Mouse (Mus musculus) embryo, embryonic 9.5 days (tissue): ENCODE data around the gene Pex26.
A peak's percentile ranks its signal among the peaks of the same experiment; 100 is the strongest.

Experiments used
- DNase-seq: peaks from one replicate; pipeline ENCODE4 v3.0.0-alpha.2; 2017; ENCODE audit errors: extremely low spot score

Gene Pex26

DNA sequence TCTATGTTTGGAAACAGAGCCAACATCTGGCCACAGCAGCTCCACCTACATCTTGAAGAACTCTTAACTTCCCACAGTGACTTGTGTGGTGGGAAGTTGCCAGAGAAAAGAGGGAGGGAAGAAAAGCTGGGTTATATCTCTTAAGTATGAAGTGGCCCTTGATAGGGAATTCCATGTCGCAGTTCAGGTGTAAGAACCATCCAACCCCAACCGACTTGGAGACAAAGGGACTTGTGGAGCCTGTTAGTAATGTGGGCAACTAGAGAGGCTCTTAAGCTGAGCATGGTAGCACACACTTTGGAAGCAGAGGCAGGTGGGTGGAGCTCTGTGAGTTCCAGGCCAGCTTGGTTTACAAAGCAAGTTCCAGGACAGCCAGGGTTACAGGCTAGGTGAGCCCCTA lies 26.1 kb downstream of the Pex26 start:
- DNase-seq, result no peak

DNA sequence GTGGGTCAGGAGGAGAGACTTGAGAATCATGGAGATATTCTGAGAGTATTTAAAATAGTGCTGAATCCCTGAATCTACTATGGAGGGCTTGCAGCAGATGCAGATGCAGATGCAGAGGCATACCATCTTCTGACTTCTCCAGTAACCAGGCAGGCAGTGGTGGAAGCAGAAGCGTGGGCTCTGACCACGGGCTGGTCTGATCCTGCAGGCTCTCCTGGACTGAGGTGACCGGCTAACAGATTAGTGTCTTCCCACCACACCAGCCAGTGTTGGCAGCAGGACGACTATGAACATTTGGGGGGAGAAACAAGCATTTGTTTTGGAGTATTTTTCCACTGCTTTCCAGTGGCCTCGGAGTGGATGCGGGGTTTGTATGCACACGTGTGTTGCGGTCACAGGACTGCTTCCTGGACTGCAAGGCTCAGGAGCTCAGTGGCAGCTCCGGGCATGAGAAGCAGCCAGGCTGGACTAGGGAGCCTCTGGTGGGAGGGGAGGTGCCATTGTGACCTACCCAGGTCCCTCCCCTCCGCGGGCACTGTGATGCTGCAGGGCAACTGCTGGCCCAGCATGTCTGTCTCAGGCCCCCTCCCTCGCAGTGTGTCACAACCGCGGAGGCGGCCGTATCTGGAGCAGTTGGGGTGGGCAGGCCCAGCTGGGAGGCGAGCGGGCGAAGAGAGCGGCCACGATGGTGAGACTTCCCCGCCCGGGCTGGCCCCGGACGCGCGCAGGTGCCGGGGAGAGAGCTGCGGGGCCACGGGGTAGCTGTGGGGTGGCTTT lies 26.9 kb downstream of the Pex26 start, which contains the start of gene Tuba8:
Gene Tuba8, plus strand, starts transcription at position 548 of the 777 bp plus-strand sequence.
- peak; percentile 49 for DNase-seq

DNA sequence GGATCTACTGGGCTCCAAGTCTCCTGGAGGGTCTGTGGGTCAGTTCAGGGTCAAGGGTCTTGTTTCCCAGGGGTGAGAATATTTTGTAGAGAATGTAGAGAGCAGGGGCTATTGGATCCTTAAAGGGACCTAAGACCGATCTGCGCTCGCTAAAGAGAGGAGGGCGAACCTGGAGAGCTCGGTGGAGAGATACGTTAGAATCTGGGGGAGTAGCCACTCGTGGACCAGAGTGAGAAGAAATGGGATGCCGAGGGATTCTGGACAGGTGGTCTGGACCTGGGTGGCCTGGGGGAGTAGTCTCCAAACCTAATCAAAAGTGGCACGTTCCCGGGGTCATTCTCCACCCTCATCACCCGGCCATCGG lies 27.4 kb downstream of the Pex26 start:
- no peak for DNase-seq

DNA sequence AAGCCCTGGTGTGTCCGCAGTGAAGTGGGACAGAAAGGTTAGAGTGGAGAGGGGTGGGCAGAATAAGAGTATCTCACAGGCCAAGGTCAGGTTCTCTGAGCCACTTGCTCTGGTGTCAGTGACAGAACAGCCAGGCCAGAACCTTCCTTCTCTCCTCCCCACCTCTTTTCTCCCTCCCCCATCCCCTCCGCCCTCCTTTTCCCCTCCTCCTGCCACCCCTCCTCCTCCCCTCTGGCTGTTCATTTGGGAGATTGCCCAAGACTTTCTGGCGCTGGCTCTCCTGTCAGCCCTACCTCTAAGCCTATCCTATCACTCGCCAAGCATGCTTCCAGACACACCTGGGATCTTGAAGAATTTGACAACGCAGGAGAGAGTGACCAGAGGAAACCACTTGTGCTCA lies 28.3 kb downstream of the Pex26 start:
- no peak for DNase-seq

DNA sequence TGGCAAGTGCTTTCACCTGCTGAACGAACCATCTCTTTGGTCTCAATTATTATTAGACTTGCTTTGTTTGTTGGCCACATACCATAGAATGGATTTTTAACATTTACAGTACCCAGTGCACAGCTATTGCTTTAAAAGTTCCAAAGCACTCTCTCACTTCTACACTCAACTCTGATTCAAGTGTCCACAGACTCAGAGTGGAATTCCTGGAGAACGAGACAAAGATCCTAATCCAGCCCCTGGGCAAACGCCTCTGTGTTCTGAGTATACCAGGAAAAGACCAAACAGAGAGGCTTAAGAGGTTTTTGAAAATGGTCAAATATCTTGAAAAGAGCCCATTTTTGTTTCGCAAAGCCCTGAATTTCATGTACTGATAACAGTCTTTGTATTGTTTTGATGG lies 29.5 kb downstream of the Pex26 start:
- DNase-seq, result no peak

DNA sequence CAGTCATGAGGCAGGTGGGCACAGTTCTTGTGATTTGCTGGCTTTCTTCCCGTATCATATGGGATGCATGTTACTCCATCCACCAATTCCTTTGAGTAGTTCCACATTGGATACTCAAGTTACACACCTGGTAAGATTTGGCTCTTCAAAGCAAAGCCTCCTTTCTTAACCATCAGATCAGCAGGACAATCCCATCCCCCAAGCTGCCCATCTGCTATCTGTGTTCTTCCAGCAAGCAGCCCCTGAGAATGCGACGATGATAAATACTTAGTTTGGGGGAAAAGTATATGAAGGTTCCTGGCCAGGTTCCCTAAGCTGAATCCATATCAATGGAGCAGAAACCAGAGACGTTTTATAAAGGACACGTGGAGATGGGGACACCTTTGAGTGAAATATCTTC lies 30.8 kb downstream of the Pex26 start:
- no peak for DNase-seq

DNA sequence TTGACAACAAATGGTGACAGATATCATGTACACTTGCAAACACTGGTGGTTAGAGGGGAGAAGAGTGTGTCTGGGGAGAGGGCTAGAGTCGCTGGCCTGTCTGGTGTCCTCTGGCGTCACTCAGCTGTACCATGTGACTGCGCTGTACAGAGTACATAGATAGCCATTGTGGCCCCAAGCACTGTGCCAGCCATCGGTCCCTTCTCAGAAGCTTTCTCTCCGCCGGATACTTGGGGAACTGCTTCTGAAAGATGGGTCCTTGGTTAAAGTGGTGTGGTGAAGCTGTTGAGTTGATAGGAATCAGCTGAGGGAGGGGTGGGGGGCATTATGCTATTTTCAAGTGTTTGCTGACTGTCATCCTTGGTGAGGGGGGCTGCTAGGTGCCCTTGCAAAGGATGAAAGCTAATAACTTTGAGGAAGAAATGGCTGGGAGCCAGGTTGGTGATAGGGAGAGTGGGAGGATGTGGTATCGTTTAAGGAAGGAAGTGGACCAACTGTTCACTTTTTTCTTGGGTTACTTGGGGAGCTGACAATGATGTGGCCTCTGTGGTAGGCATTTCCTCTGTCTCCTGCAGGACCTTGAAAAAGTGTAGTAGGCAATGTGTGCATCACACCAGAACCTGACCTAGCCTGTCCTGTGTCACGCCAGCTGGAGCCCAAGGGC lies 31.3 kb downstream of the Pex26 start:
- DNase-seq, result no peak

DNA sequence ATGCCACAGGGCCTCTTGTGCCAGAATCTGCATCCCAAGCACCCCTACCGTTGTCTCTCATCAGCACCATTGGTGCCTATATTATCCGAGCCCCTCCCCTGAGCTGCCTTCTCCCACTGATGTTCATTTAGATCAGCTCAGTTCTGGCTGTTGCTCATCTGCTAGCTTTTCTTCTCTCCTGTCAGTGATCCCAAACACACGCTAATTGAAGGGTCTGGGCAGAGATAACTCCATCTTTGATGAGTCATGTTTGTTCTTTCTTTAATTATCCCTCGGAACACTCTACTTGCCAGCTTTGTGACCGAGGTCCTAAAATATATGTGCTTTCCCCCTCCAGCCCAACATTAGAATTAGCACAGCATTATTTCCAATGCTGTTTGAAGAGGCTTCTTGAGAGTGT lies 31.9 kb downstream of the Pex26 start:
- no peak for DNase-seq

DNA sequence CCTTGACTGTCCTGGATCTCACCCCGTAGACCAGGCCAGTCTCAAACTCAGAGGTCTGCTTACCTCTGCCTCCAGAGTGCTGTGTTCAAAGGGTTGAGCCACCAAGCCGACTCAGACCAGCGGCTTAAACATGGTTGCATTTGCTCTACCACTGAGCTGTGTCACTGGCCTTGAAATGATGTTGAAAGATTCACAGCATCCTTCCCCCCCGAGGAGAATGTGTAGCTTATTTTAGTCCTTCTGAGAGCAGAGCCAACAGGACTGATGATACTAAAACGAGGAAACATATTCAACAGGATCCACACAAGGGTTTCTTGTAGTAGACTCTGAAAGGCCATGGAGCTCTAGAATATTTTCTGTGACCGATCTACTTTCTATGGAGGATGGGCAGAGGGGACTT lies 32.4 kb downstream of the Pex26 start:
- no peak for DNase-seq

DNA sequence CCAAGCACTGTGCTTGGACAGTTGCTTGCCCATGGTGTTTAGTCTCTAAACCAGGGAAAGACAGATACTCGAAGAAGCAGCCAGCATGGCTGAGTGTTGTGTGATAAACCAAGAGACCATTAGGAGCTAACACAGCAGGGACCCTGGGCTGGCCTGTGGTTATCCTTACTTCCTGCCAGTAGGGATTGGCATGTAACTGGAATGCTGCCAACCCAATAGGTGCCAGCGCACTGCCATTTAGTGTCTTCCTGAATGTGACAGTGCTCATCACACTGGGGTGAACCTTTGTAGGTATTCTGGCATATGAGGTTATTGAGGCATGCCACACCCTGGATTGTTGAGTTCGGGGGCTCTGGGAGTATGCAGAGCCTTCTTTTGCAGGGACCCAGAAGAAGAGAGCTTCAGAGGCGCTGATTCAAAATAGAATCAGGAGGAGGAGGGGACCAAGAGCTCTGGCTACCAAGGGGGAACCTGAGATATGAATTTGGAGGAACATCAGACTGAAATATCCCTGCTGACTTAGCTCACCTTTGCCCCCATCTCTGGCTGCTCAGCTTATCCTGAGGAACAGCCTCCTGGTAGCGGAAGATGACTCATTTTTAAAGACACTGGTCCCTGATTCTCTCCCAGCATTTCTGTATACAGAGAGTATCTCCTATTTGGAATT lies 33.3 kb downstream of the Pex26 start:
- DNase-seq, result no peak

DNA sequence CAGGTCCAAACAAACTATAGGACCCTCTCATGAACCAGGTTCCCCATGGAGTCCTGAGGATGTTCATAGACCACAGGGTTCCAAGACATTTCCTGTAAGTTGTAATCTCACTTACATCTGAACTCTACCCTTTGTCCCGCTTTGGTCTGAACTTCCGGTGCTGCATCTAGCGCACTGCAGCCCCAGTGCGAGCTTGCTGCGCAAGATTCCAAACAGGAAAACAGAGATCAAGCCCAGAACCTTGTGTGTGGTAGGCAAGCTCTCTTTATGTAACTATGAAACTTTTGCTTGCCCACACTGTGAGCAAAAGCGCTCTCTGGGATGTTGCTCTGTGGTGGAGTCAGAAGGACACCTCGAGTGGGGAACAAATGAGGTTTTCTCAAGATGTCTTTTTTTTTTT lies 34.5 kb downstream of the Pex26 start:
- no peak for DNase-seq

DNA sequence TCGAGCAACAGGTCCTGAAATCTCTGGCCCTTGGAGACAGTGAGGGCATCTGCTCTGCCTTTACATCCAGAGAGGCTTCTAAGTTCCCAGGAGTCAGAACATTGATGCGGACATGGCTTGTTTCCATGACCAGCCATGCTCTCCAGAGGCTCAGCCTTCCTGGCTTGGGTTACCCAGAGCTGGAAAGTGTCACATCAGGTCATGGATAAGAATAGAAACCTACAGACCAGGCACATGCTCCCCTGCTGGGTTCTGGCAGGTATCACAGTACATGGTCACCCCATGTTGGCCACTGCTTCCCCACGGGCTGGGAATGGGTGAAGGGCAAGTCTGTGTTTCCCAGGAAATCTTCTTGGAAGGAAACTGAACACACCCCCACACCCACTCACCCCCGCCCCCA lies 35.9 kb downstream of the Pex26 start:
- no peak for DNase-seq

DNA sequence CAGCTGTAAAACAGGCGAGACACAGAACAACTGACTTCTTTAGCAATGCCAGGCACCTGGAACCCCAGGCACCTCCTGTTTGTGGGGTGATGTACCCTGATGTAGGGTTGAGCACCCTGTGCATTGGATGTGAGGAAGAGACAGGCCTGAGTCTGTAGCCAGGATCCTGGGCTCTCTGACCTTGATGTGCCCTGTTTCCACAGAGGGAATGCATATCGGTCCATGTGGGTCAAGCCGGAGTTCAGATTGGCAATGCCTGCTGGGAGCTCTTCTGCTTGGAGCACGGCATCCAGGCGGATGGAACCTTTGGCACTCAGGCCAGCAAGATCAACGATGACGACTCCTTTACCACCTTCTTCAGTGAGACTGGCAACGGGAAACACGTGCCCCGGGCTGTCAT lies 36.7 kb downstream of the Pex26 start:
- no peak for DNase-seq

DNA sequence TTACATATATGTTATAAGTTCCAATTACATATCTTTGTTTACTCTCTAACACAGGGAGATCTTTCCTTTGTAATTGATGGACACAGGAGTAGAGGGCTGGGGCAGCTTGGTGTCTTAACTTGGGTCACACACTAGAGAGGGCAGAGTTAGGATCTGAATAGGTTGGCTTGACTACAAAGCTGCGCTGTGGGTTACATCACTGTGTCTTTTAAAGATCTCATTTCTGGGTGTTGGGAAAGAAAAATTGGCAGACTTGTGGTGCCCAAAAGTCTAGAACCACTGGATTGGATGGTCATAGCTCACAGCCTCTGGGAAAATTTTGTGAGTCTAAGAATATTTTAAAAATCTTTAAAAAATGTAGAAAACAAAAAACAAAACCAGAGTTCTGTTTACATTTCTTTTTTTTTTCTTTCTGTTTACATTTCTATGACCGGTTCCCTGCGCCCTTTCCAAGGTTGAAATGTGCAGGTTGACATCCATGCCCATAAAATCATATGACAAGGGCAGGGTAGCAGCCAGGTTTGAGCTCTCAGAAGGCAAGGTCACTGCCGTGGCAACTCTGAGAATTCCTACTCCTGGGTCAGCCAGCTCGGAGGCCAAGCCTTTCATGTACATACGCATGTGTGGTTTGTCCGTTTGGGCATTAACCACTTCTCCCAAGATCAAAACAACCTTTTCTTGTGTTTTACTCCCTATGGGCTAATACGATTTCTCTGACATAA lies 38.6 kb downstream of the Pex26 start:
- no peak for DNase-seq

DNA sequence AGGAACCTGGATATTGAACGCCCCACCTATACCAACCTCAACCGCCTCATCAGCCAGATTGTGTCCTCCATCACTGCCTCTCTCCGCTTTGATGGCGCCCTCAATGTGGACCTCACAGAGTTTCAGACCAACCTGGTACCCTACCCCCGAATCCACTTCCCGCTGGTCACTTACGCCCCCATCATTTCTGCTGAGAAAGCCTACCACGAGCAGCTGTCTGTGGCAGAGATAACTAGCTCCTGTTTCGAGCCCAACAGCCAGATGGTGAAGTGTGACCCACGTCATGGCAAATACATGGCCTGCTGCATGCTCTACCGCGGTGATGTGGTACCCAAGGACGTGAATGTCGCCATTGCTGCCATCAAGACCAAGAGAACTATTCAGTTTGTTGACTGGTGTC lies 39.5 kb downstream of the Pex26 start:
- no peak for DNase-seq

DNA sequence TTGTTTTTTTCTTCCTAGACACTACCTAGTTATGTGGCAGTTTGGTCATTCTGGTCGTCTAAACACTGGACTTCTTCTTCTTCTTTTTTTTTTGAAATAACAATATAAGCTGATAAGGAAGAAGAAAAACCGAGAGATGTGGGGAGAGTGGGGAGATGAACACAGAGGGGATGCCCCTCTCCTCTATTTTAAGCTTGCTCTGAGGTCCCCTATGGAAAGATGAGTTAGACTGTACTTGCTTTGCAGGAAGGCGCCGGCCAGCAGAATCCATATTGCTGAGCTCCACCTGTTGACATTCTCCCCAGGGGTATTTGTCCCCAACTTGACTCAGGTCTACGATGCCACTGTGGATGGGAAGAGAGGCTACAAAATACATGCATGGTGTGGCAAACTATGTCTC lies 40.6 kb downstream of the Pex26 start:
- DNase-seq, result no peak

DNA sequence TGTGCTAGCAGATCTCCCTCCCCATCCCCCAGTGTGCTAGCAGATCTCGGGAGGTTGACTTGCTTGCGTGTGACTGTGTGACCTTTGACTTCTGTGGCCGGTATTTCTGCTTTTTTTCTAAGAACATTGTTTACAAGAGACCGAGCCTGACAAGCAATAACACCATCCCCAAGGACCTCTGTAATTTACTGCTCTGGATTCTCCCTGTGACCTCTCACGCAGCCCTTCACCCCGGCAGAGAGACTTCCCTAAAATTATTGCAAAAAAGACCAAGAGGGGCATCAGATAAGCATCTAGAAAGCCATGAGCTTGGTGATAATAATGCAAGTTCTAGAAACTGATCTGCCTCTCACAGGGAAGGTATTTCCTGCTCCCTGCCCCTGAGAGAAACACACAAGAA lies 41.5 kb downstream of the Pex26 start:
- peak; percentile 17 for DNase-seq

DNA sequence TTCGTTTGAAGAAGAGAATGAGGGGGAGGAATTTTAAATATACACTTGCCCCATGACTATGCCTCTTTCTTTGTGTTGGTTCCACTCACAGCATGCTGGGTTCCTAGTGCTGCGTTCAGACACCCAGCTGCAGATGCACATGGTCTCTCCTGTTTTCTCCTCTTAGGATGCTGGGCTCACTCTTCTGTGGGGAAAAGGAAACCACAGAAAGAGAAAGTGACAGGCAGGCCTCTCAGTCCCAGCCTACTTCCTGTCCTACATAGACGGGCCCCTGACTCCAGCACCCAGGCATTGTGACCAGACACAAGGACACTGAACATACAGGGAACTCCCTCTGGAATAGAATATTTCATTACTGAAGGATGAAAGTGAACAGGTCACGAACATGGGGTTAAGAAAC lies 42.6 kb downstream of the Pex26 start:
- DNase-seq, result no peak

DNA sequence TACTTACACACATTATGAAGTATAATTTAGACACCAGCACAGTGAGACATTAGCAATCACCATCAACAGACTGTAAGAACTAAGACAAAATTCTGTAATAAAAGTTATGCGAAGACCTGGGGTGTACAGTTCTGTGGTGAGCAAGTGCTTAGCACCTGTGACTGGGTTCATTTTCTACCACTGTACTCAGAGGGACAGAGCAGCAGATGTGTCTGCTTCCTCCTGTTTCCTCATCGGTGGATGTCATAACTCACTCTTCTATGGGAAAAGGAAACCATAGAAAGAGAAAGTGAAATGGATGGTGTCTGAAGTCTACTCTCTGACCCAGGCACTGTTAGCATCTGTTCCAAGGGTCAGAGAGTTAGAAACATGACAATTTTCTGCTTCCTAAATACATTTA lies 43.3 kb downstream of the Pex26 start:
- DNase-seq, result no peak

DNA sequence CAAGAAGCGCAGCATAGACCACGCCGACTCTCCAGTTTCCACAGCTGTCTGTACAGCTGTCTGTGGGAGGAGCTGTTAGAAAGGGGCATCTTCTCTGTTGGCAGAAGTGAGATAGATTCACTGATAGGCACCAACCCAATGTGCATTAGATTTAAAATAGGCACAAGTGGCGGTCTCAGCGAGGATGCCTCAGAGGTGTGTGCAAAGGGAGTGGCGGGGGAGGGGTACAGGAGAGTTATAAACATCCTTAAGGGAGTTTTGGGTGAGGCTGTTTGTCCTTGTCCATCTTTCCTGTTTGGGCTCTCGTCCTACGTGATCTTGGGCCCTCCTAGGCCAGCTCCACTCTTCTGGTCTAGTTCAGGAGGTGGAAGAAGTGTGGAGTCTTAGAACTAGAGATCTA lies 45.0 kb downstream of the Pex26 start:
- DNase-seq, result no peak

DNA sequence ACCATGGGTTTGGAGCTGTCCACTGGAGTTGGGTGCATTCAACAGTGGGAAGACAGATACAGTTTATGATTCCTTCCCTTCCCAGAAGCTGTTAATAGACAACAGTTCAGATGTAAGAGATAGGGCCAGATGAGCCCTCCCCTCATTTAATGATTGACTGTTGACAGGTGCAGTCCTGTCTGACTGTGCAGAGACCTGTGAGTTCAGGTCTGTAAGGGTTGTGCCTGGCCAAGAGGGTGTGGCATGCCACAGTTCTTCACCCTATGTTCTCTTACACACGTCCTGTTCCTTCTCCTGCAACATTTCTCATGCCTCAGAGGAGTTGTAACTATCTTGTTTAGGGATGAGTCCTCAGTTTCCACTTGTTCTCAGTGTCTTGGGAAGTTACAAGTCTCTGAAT lies 49.2 kb downstream of the Pex26 start:
- DNase-seq, result no peak

DNA sequence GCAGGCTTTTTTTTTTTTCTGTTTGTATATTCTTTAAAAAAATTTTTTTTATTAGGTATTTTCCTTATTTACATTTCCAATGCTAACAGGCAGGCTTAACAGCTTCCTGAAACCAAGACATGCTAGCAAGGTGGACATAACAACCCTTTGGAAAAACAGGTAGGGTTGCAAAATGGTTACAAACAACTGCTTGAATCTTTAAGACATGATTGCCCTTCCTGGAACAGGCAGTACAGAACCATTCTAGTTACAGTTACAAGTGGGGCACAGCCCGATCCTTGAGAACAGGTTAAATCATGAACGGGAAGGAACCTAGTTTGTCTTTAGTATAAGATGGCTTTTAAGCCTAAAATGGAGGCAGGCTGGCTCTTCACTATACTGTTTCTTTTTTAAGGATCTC lies 52.9 kb downstream of the Pex26 start:
- DNase-seq, result no peak

DNA sequence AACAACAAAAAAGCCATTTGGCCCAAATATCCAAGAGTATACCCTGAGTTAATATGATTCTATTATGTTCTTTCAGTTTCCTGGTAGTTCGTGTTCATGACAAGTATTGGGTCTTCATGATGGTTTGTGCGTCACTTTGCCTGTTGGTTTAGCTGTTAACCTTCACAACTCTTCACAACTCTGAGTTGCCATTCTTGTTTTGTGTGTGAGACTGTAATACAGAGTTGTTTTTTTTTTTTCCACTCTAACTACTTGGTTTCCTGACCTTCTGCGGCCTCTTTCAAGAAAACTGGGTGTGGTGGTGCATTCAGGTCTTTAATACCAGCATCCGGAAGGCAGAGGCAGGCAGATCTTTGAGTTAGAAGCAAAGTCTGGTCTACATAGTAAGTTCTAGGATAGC lies 54.7 kb downstream of the Pex26 start:
- no peak for DNase-seq
